Mouse (Mus musculus): ENCODE results near the gene Epb41l1. TPM values are rescaled to one million over a fixed set of nuclear protein-coding genes. Genes with fewer than 3 reads are reported as not detected.
"Not testable (repeated sequence)": the region's sequence is repeated elsewhere in the genome, so short reads cannot be mapped to it uniquely, and the experiment has no call there.

Epb41l1 gene
- 0.75 and 1.0 TPM in 2 replicates for polyA plus RNA-seq (2016; fragmentation: Nextera tagmentation; extraction: Ambion mirVana)

DNA sequence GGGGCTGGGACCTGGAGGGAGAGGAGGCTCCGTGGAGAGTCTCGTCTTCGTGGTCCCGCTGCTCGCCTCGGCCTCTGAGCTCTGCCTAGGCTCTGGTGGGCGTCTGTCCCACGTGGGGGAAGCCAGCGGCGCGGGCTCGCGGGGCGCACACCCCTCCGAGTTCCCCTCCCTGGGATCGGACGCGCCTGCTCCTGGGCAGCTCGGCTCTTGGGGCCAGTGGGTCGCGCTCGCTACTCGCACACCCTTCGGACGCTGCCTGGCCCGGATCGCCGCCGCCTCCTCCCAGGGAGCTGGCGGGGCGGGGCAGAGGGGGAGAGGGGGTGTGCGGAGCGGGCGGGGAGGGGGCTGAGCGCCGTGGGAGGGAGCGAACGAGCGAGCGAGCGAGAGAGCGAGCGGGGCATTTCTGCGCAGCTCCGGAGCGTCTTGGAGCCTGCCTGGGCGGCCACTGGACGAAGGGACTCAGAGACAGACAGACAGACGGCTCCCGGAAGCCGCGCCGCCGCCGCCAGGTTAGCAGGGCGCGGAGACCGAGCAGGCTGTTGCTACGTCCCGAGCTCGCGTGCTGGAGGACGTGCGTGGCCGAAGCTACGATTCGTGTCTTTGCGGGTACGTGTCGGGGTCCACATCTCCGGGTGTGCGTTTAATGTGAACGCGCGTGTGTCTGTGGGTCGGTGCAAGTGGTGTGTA lies at the start of gene Epb41l1:
Gene Epb41l1, plus strand, starts transcription at position 216 of the 687 bp plus-strand sequence.
- Histone ChIP-seq H3K9ac (peak within 1 kb of the TSS; percentile 40; the same call in 1 of the 2 replicates), H3K4me2 (peak within 1 kb of the TSS; percentile 75), H3K4me1 (peaks cover 18% of the 10 kb centered on the region), H3K36me3 (no peaks in the 10 kb centered on the region), H3K27ac (no peak within 1 kb of the TSS), H3K9me3 (replicated peaks) (no peaks in the 10 kb centered on the region), H3K27me3 (replicated peaks) (peaks cover 96% of the 10 kb centered on the region), H3K4me3 (peak within 1 kb of the TSS; percentile 52)
- peak; percentile 28; the same call in 1 of the 2 replicates for ATAC-seq
- 1% methylated on average over 76 of the region's 76 CpGs for WGBS (ENCODE audit: insufficient replicate concordance)

DNA sequence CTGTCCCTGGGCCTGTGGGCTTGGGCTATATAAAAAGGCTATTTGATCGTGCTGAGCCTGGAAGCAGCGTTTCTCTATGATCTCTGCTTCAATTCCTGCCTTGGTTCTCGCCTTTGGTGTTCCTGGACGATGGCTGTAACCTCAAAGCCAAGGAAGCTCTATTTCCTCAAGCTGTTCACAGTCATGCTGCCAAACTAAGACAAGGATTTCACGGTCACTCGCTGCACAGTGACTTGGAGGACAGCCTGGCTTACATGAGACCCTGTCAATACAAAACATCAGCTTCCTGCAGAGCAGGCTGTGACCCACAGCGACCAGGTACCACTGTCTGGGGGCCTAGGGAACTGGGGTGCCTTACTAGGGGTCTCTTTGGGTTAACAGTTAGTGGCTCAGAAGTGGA lies 43.8 kb upstream of the Epb41l1 start:
- Histone ChIP-seq H3K36me3 (no peaks in the 10 kb centered on the region), H3K27ac (no peak overlapping the region), H3K27me3 (replicated peaks) (no peaks in the 10 kb centered on the region), H3K4me2 (no peak overlapping the region), H3K4me3 (no peak overlapping the region), H3K9me3 (replicated peaks) (no peaks in the 10 kb centered on the region), H3K4me1 (no peaks in the 10 kb centered on the region), H3K9ac (no peak overlapping the region)
- no peak for ATAC-seq
- WGBS (ENCODE audit: insufficient replicate concordance) = 64% methylated on average over 7 of the region's 7 CpGs

DNA sequence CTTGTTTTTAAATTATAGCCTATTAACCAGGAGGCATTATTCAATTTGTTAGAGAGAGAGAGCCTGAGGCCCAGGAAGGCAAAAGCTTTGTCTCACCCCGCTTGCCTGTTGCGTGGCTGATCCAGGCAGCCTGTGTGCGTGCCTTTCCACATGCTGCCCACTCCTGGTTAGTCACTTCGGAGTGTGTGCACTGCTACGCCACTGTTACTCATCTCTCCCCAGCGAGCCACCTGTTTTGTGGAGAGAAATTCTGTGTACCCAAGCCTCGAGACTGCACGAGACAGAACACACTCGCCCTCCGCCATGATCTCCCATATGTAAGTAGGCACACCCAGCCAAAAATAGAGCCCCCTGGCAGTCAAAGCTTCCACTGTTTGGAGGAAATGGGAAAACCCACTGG lies 40.8 kb upstream of the Epb41l1 start:
- Histone ChIP-seq H3K9me3 (replicated peaks) (0 out of 2 replicates have a peak, but pooled peaks cover 4% of the 10 kb centered on the region), H3K27me3 (replicated peaks) (no peaks in the 10 kb centered on the region), H3K4me3 (no peak overlapping the region), H3K9ac (no peak overlapping the region), H3K36me3 (no peaks in the 10 kb centered on the region), H3K4me2 (no peak overlapping the region), H3K4me1 (no peaks in the 10 kb centered on the region), H3K27ac (no peak overlapping the region)
- 79% methylated on average over 10 of the region's 10 CpGs for WGBS (ENCODE audit: insufficient replicate concordance)
- ATAC-seq = no peak

DNA sequence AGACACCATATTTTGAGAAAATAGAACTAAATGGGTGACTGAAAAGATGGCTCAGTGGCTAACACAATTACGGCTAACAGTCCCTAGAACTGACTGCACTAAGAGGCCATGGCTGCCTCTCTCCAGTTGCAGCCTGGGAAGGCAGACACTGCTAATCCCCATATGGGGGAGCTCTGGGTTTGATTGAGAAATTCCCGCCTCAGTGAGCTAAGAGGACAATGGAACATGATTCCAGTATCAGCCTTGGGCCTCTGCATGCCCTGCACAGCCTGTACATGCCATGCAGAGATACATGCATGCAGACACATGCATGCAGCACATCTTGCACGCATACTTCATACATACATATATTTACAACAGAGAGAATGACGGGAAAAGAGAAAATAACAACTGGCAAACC lies 39.4 kb upstream of the Epb41l1 start:
- no peaks in the 10 kb centered on the region for H3K4me1 ChIP-seq
- H3K36me3 ChIP-seq = no peaks in the 10 kb centered on the region
- H3K9me3 ChIP-seq (replicated peaks) = 0 out of 2 replicates have a peak, but pooled peaks cover 4% of the 10 kb centered on the region
- no peak overlapping the region for H3K27ac ChIP-seq
- WGBS (ENCODE audit: insufficient replicate concordance) = 70% methylated on average over 4 of the region's 4 CpGs
- H3K9ac ChIP-seq = no peak overlapping the region
- ATAC-seq = no peak
- no peaks in the 10 kb centered on the region for H3K27me3 ChIP-seq (replicated peaks)
- no peak overlapping the region for H3K4me2 ChIP-seq
- H3K4me3 ChIP-seq = no peak overlapping the region

DNA sequence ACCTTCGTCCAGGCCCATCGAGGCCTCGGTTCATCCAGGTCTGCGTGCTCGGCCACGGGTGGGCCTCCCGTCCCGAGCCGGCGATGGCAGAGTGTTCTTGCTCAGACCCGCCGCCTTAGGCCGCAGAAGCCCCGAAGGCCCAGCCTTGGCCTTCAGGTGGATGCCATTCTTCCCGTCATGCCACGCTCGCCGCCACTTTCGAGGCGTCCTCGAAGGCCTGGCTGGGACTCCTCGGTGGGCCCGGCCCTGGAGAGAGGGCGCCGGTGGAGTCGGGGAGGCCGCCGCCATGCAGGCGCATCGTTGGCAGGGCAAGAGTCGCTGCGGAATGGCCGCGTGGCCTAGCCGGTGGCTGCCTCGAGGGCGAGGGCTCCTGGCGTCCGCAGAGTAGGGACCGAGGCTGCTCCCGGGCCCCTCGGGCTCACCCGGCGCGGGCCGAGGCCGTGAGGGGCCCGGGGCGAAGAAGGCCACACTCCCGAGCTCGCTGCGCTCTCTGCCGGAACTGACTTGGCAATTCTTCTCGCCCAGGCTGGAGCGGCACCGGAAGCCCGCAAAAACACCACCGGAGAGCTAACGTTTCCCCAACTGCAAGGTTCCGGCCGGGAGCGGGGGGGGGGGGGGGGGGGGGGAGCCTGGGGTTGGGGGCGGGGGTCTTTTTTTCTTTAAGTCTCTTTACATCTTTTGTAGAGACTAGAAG lies 28.1 kb upstream of the Epb41l1 start:
- H3K36me3 ChIP-seq; H3K27me3 ChIP-seq (replicated peaks); H3K4me1 ChIP-seq; H3K9me3 ChIP-seq (replicated peaks); H3K27ac ChIP-seq: not testable (repeated sequence)
- Histone ChIP-seq H3K9ac (peak overlapping the region; percentile 41; the same call in 1 of the 2 replicates), H3K4me2 (peak overlapping the region; percentile 50), H3K4me3 (peak overlapping the region; percentile 57)
- ATAC-seq = peak; percentile 91
- 0% methylated on average over 14 of the region's 63 CpGs for WGBS (ENCODE audit: insufficient replicate concordance)

DNA sequence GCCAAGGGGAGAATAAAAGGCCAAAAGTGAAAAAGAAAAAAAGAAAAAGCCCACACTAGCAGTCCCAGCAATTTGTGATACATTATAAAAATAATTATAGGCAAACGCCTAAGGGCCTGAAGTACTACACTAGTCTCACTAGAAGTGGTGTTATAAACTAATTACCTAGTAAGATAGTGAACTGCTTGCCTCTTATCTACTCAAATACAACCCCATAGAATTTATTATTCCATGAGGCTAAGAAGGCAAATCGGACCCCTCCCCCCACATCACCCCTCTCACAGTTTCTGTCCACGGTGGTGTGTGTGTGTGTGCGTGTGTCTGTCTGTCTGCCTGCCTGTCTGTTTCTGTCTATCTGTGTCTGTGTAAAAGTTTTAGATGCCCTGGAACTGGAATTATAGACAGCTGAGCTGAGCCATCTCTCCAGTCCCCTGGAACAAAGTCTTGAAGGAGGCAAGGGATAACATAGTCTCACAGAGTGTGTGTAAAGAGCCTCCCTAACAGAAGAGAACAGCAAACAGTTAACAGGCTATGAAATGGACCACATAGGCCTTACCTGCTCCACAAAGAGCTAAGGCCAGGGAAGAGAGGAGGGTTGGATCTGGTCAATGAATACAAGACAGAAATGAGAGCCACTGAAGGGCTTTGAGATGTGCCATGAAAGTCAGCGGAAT lies 27.4 kb upstream of the Epb41l1 start:
- H3K9me3 ChIP-seq (replicated peaks) = no peaks in the 10 kb centered on the region
- H3K27me3 ChIP-seq (replicated peaks) = no peaks in the 10 kb centered on the region
- H3K27ac ChIP-seq = 0 out of 2 replicates have a peak overlapping the region, but pooled peaks have one; percentile 13
- H3K4me2 ChIP-seq = peak overlapping the region; percentile 50
- peaks cover 6% of the 10 kb centered on the region for H3K4me1 ChIP-seq
- no peaks in the 10 kb centered on the region for H3K36me3 ChIP-seq
- H3K4me3 ChIP-seq = peak overlapping the region; percentile 57
- H3K9ac ChIP-seq = peak overlapping the region; percentile 41; the same call in 1 of the 2 replicates
- 46% methylated on average over 5 of the region's 5 CpGs for WGBS (ENCODE audit: insufficient replicate concordance)
- ATAC-seq = no peak

DNA sequence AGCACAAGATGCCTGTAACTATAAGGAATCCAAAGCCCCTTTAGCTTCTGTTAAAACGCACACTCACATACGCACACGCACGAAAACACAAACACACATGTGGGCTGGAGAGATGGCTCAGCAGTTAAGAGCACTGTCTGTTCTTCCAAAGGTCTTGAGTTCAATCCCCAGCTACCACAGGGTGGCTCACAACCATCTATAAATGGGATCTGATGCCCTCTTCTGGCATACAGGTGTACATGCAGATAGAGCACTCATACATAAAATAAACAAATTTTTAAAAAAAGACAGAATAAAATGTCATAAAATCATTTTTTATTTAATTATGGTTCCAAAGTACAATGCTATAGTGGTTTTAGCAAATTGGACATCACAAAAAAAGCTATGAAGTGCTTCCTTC lies 26.4 kb upstream of the Epb41l1 start:
- Histone ChIP-seq H3K4me2 (no peak overlapping the region), H3K27me3 (replicated peaks) (0 out of 2 replicates have a peak, but pooled peaks cover 2% of the 10 kb centered on the region), H3K9me3 (replicated peaks) (no peaks in the 10 kb centered on the region), H3K36me3 (no peaks in the 10 kb centered on the region), H3K27ac (no peak overlapping the region), H3K9ac (no peak overlapping the region), H3K4me1 (peaks cover 6% of the 10 kb centered on the region), H3K4me3 (no peak overlapping the region)
- 88% methylated on average over 4 of the region's 4 CpGs for WGBS (ENCODE audit: insufficient replicate concordance)
- ATAC-seq = no peak

DNA sequence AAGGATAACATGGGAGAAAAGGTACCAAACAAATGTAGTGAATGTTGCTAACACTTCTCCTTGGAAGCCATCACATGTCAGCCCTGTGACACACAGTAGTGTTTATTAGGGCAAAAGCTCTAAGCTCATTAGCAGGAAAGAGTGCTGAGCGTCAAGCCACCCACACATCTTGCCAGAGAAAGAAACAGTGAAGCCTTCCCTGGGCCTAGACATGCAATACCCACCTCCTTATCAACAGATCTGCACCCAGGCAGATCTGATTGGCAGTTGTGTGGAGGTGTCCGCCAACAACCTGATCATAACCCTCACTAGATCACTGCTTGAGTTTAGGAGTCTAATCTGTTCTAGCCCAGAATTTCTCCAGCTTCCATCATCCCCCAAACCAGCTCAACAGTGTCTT lies 24.6 kb upstream of the Epb41l1 start:
- no peaks in the 10 kb centered on the region for H3K36me3 ChIP-seq
- H3K4me3 ChIP-seq = no peak overlapping the region
- no peaks in the 10 kb centered on the region for H3K9me3 ChIP-seq (replicated peaks)
- no peak for ATAC-seq
- no peak overlapping the region for H3K4me2 ChIP-seq
- no peak overlapping the region for H3K27ac ChIP-seq
- no peak overlapping the region for H3K9ac ChIP-seq
- WGBS (ENCODE audit: insufficient replicate concordance) = 55% methylated on average over 2 of the region's 2 CpGs
- H3K27me3 ChIP-seq (replicated peaks) = 0 out of 2 replicates have a peak, but pooled peaks cover 4% of the 10 kb centered on the region
- H3K4me1 ChIP-seq = peaks cover 9% of the 10 kb centered on the region

DNA sequence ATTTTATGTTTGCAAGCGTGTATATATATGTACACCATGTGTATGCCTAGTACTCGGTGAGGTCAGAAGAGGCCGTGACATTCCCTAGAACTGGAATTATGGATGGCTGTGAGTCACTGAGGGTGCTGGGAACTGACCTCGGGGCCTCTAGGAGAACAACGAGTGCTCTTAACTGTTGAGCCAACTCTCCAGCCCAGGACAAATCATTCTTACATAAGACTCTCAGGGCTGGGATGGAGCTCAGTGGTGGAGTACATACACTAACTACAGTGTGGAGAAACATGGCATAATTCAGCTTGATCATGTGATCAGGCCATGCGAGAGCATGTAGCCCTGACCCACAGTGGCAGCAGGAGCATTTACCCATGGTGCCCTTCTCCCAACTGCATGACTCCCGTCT lies 22.7 kb upstream of the Epb41l1 start:
- Histone ChIP-seq H3K4me2 (no peak overlapping the region), H3K4me3 (no peak overlapping the region), H3K9me3 (replicated peaks) (no peaks in the 10 kb centered on the region)

DNA sequence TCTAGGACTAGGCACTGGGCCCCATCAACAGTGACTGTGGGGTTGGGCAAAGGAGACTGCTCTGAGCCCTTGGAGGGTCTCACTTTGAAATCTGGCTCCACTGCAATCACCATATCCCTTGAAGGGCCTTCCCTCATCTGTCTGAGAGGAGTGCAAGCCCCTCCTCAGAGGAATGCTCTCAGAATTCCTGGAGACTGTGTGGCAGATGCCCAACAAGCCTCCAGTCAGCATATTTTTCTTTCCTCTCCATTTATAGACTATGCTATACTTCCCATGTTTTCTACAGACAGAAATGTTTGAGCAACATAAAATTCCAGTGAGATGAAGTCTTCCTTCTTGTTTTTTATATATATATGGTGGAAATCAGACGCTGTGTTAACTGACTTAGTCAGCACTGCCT lies 21.2 kb upstream of the Epb41l1 start:
- Histone ChIP-seq H3K9ac (no peak overlapping the region), H3K9me3 (replicated peaks) (no peaks in the 10 kb centered on the region), H3K27me3 (replicated peaks) (peaks cover 12% of the 10 kb centered on the region), H3K4me3 (no peak overlapping the region), H3K4me2 (no peak overlapping the region), H3K27ac (no peak overlapping the region), H3K36me3 (no peaks in the 10 kb centered on the region), H3K4me1 (peaks cover 8% of the 10 kb centered on the region)
- WGBS (ENCODE audit: insufficient replicate concordance) = 63% methylated on average over 1 of the region's 1 CpGs
- ATAC-seq = no peak

More for the DNA sequence above, 22.7 kb upstream of the Epb41l1 start:
- Histone ChIP-seq H3K4me1 (peaks cover 13% of the 10 kb centered on the region), H3K36me3 (no peaks in the 10 kb centered on the region), H3K9ac (no peak overlapping the region), H3K27me3 (replicated peaks) (peaks cover 12% of the 10 kb centered on the region), H3K27ac (no peak overlapping the region)
- ATAC-seq = no peak
- WGBS (ENCODE audit: insufficient replicate concordance) = 71% methylated on average over 7 of the region's 7 CpGs

DNA sequence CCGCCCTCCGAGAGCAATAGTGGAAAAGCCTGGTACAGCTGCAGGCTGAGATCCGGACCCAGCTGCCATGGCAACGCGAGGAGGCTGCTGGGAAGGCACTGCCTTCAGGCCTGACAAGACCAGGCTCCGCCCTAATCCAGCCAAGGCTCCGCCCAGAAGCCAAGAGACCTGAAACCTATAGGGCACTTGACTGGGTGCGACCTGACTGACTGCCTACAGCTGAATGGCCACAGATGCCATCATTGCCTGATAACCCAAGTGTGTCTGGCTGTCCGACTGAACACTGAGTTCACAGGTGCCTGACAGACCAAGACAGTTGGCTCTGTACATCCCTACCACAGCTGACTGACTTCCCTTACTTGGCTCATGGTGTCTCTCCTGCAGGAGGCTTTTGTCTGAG lies 19.4 kb upstream of the Epb41l1 start:
- peaks cover 14% of the 10 kb centered on the region for H3K27me3 ChIP-seq (replicated peaks)
- no peaks in the 10 kb centered on the region for H3K36me3 ChIP-seq
- no peak overlapping the region for H3K4me3 ChIP-seq
- no peak overlapping the region for H3K9ac ChIP-seq
- H3K9me3 ChIP-seq (replicated peaks) = no peaks in the 10 kb centered on the region
- peaks cover 8% of the 10 kb centered on the region for H3K4me1 ChIP-seq
- peak overlapping the region; percentile 24; the same call in 1 of the 2 replicates for H3K4me2 ChIP-seq
- no peak overlapping the region for H3K27ac ChIP-seq
- 5% methylated on average over 9 of the region's 9 CpGs for WGBS (ENCODE audit: insufficient replicate concordance)
- ATAC-seq = peak; percentile 78

DNA sequence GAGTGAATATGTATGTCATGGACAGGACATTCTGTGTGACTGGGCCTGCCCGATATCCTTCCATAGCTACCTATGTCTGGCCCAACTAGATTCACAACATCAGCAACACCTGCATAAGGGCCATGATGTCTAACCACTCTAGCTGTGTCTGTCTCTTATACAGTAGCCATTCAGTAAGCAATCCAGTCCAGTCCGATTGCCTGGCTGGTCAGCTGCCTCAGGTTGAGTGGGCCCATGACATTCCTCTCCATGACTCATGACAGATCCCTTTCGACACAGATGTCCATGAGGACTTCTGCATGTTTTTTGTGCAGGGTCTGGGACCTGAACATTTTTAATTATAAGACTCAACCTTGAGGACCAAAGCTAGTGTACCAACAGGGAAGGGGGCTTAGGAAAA lies 18.7 kb upstream of the Epb41l1 start:
- H3K4me1 ChIP-seq = peaks cover 8% of the 10 kb centered on the region
- no peak overlapping the region for H3K9ac ChIP-seq
- H3K27ac ChIP-seq = no peak overlapping the region
- H3K9me3 ChIP-seq (replicated peaks) = no peaks in the 10 kb centered on the region
- H3K4me3 ChIP-seq = no peak overlapping the region
- 66% methylated on average over 3 of the region's 3 CpGs for WGBS (ENCODE audit: insufficient replicate concordance)
- no peak overlapping the region for H3K4me2 ChIP-seq
- ATAC-seq = no peak
- peaks cover 21% of the 10 kb centered on the region for H3K27me3 ChIP-seq (replicated peaks)
- no peaks in the 10 kb centered on the region for H3K36me3 ChIP-seq
